22 mouse cellular contexts compared by ENCODE assay signal in the genomic region with DNA sequence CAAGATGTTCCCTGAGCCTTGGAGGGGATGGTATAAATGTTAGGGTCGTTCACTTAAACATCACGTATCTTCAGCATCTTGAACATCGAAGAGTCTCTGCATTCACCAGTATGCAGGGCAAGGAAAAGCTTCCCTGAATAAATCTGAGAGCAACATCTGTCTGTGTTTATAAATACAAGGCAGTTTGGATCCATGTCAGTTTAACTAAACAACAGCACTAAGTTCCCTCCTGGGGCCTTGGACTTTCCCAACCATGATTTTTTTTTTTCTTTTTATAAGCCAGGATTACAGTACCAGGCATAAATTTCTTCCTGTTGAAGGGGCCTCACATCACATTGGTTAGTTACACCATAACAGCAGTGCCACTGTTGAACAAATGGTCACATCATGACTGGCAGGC.
"Had no signal": no experiment of that assay in that cellular context is flagged by ENCODE, and none has a peak within 500 bp of the region (broad histone marks: within the 10 kb centered on the region; RNA-seq: fewer than 3 reads in every experiment).

No protein-coding gene starts in this region.

- H3K4me2 ChIP-seq: limb, embryonic 13.5 days; liver, embryonic 12.5 days; liver, embryonic 15.5 days; midbrain, embryonic 12.5 days; midbrain, embryonic 15.5 days; neural tube, embryonic 12.5 days; neural tube, embryonic 15.5 days had no signal

- H3K4me1 ChIP-seq: limb, embryonic 10.5 days; limb, embryonic 13.5 days; liver, embryonic 12.5 days; liver, embryonic 15.5 days; midbrain, embryonic 12.5 days; midbrain, embryonic 15.5 days; neural tube, embryonic 12.5 days; neural tube, embryonic 15.5 days had no signal

- DNase-seq: kidney, adult 2 months; kidney, postnatal 25 days; liver; lung, adult 18-20 months; lung, postnatal 14 days; right cerebral cortex, adult 18-20 months; right cerebral cortex, postnatal 14 days; right cerebral cortex, postnatal 4 days; spleen, adult 18-20 months; thymus, adult 2 months; thymus, postnatal 14 days; thymus, postnatal 4 days had no signal

- H3K9ac ChIP-seq: limb, embryonic 13.5 days; liver, embryonic 12.5 days; liver, embryonic 15.5 days; midbrain, embryonic 12.5 days; midbrain, embryonic 15.5 days; neural tube, embryonic 12.5 days; neural tube, embryonic 15.5 days had no signal

- H3K27me3 ChIP-seq: limb, embryonic 13.5 days; liver, embryonic 12.5 days; liver, embryonic 15.5 days; midbrain, embryonic 12.5 days; midbrain, embryonic 15.5 days; neural tube, embryonic 12.5 days; neural tube, embryonic 15.5 days had no signal

- H3K27ac ChIP-seq: kidney, postnatal 0 days; limb, embryonic 10.5 days; limb, embryonic 13.5 days; liver, embryonic 12.5 days; liver, embryonic 15.5 days; macrophage; midbrain, embryonic 12.5 days; midbrain, embryonic 15.5 days; neural tube, embryonic 12.5 days; neural tube, embryonic 15.5 days had no signal

- H3K4me3 ChIP-seq: limb, embryonic 10.5 days; limb, embryonic 13.5 days; liver, embryonic 12.5 days; liver, embryonic 15.5 days; midbrain, embryonic 12.5 days; midbrain, embryonic 15.5 days; neural tube, embryonic 12.5 days; neural tube, embryonic 15.5 days had no signal

- H3K36me3 ChIP-seq: limb, embryonic 10.5 days; limb, embryonic 13.5 days; liver, embryonic 12.5 days; liver, embryonic 15.5 days; midbrain, embryonic 12.5 days; midbrain, embryonic 15.5 days; neural tube, embryonic 12.5 days; neural tube, embryonic 15.5 days had no signal

- H3K9me3 ChIP-seq: limb, embryonic 10.5 days; limb, embryonic 13.5 days; liver, embryonic 12.5 days; liver, embryonic 15.5 days; midbrain, embryonic 12.5 days; midbrain, embryonic 15.5 days; neural tube, embryonic 12.5 days; neural tube, embryonic 15.5 days had no signal

- ATAC-seq: liver, embryonic 12.5 days; midbrain, embryonic 15.5 days had no signal
